Mouse (Mus musculus): ENCODE results near the gene Rilp. TPM values are rescaled to one million over a fixed set of nuclear protein-coding genes. Genes with fewer than 3 reads are reported as not detected.

Gene Rilp
- polyA plus RNA-seq, 1 experiment from 2014 or later: 0.56 TPM

GRCm38 (mm10) chr11:75533314-75534015, 23.6 kb downstream of the Rilp start:
- WGBS: 84% methylated on average over 6 of the region's 6 CpGs
- Histone ChIP-seq H3K27me3 (ENCODE audit: control insufficient read depth, insufficient read depth, low read length) (no peaks in the 10 kb centered on the region), H3K27ac (ENCODE audit: low read depth, low read length) (no peak overlapping the region), H3K9ac (ENCODE audit: low read length) (0 out of 2 replicates have a peak overlapping the region, but pooled peaks have one; percentile 97), H3K9me3 (ENCODE audit: control insufficient read depth, low read length) (no peaks in the 10 kb centered on the region), H3K4me3 (ENCODE audit: low read depth, low read length) (0 out of 2 replicates have a peak overlapping the region, but pooled peaks have one; percentile 6), H3K36me3 (ENCODE audit: control insufficient read depth, insufficient read depth, low read length) (no peaks in the 10 kb centered on the region), H3K4me1 (ENCODE audit: control insufficient read depth, insufficient read depth, low read length) (peaks cover 13% of the 10 kb centered on the region; the same call in 1 of the 2 replicates), H3K4me2 (ENCODE audit: low read depth) (peak overlapping the region; percentile 100)
- no peak for DNase-seq (ENCODE audit: low spot score)
- ATAC-seq (ENCODE audit: insufficient read depth, low FRiP score, low TSS enrichment): no peak

- Histone ChIP-seq H3K4me2 (ENCODE audit: low read depth) (no peak overlapping the region), H3K9ac (ENCODE audit: low read length) (no peak overlapping the region), H3K4me3 (ENCODE audit: low read depth, low read length) (no peak overlapping the region), H3K9me3 (ENCODE audit: control insufficient read depth, low read length) (no peaks in the 10 kb centered on the region), H3K27me3 (ENCODE audit: control insufficient read depth, insufficient read depth, low read length) (no peaks in the 10 kb centered on the region), H3K27ac (ENCODE audit: low read depth, low read length) (no peak overlapping the region), H3K4me1 (ENCODE audit: control insufficient read depth, insufficient read depth, low read length) (peaks cover 13% of the 10 kb centered on the region; the same call in 1 of the 2 replicates), H3K36me3 (ENCODE audit: control insufficient read depth, insufficient read depth, low read length) (no peaks in the 10 kb centered on the region)
- WGBS: 71% methylated on average over 4 of the region's 4 CpGs
- no peak for ATAC-seq (ENCODE audit: insufficient read depth, low FRiP score, low TSS enrichment)
- DNase-seq (ENCODE audit: low spot score): no peak
These were observed 24.6 kb downstream of the Rilp start for GRCm38 (mm10) chr11:75534286-75535033.

DNA sequence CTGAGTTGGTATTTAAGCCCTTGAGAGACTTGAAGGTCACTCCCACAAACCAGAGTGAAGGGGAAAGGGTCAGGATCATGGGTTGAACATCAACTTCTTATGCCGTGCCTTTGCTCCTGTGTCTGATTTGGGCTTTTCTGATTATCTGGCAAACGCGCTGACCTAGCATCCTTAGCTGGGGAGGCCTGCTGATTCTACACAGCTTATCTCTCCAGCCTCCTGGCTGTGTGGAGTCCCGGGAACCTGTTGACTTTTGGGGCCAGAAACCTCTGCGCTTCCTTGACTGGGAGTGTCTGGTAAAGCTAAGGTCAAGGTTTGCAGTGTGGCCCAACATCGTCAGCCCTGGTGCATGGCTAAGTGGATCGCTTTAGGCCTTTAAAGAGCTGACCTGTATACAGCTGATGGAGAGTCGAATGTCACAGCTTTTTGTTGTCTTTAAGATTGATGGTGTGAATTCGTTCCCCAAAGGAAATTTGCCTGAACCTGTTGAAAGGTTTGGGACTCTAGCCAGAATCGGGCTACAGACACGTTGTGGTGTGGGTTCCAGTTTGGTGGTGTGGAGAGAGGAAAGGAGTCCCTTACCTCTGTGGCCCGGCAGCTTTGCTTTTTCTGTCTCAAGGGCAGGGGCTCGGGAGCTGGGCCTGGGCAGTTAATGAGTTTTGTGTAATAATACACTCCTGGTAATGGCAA, 25.4 kb downstream of the Rilp start:
- Histone ChIP-seq H3K9me3 (ENCODE audit: control insufficient read depth, low read length) (no peaks in the 10 kb centered on the region), H3K27me3 (ENCODE audit: control insufficient read depth, insufficient read depth, low read length) (no peaks in the 10 kb centered on the region), H3K27ac (ENCODE audit: low read depth, low read length) (no peak overlapping the region), H3K4me3 (ENCODE audit: low read depth, low read length) (no peak overlapping the region), H3K4me1 (ENCODE audit: control insufficient read depth, insufficient read depth, low read length) (peaks cover 13% of the 10 kb centered on the region; the same call in 1 of the 2 replicates), H3K36me3 (ENCODE audit: control insufficient read depth, insufficient read depth, low read length) (no peaks in the 10 kb centered on the region), H3K4me2 (ENCODE audit: low read depth) (no peak overlapping the region), H3K9ac (ENCODE audit: low read length) (no peak overlapping the region; the same call in 1 of the 2 replicates)
- ATAC-seq (ENCODE audit: insufficient read depth, low FRiP score, low TSS enrichment) (no peak), DNase-seq (ENCODE audit: low spot score) (no peak)
- 52% methylated on average over 13 of the region's 13 CpGs for WGBS

DNA sequence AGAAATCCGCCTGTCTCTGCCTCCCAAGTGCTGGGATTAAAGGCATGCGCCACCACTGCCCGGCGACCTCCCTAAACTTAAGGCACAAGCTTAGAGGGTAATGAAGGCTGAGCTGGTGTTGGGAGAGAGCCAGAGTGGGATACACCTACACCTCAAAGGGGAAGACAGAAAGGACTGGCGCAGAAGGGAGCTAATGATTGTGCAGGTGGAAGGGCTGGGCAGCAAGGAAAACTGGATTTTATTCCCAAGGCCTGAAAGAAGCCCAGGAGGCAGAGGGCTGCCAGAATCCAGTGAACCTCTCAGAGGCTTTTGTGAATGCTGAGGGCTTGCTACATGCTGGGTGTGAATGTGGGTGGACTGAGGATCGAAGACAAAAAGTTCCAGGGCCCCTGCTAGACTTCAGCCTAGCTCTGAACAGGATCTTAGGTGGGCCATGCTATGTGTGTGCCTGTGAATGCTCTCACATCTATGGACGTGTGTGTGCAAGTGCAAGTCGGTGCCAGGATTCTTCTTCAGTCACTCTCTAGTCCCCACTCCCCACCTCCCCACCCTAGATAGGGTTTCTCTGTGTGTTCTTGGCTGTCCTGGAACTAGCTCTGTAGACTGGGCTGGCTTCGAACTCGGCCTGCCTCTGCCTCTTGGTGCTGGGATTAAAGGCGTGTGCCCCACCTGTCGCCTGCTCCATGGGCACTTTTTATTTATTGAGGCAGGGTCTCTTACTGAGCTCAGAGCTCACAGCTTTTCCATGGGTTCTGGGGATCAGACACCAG, 26.5 kb downstream of the Rilp start:
- Histone ChIP-seq H3K4me2 (ENCODE audit: low read depth) (no peak overlapping the region), H3K27me3 (ENCODE audit: control insufficient read depth, insufficient read depth, low read length) (no peaks in the 10 kb centered on the region), H3K27ac (ENCODE audit: low read depth, low read length) (no peak overlapping the region), H3K4me1 (ENCODE audit: control insufficient read depth, insufficient read depth, low read length) (peaks cover 13% of the 10 kb centered on the region; the same call in 1 of the 2 replicates), H3K4me3 (ENCODE audit: low read depth, low read length) (no peak overlapping the region), H3K36me3 (ENCODE audit: control insufficient read depth, insufficient read depth, low read length) (no peaks in the 10 kb centered on the region), H3K9me3 (ENCODE audit: control insufficient read depth, low read length) (no peaks in the 10 kb centered on the region), H3K9ac (ENCODE audit: low read length) (no peak overlapping the region)
- WGBS: 90% methylated on average over 12 of the region's 12 CpGs
- DNase-seq (ENCODE audit: low spot score) (no peak), ATAC-seq (ENCODE audit: insufficient read depth, low FRiP score, low TSS enrichment) (no peak)

DNA sequence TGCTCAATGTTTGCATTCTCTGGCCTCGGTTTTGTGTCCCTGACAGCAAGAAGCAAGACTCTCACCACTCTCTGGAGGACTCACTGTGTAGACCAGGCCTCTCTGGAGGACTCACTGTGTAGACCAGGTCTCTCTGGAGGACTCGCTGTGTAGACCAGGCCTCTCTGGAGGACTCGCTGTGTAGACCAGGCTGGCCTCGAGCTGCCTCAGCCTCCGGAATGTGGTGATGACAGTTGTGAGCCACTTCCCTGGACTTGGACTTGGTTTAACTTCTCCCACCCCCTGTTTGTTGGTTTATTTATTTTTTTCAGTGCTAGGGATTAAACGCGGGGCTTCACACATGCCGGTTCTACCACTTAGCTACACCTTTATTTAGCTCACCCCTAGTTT, 27.1 kb downstream of the Rilp start:
- ATAC-seq (ENCODE audit: insufficient read depth, low FRiP score, low TSS enrichment) (no peak), DNase-seq (ENCODE audit: low spot score) (no peak)
- no peaks in the 10 kb centered on the region for H3K9me3 ChIP-seq (ENCODE audit: control insufficient read depth, low read length)
- peaks cover 13% of the 10 kb centered on the region; the same call in 1 of the 2 replicates for H3K4me1 ChIP-seq (ENCODE audit: control insufficient read depth, insufficient read depth, low read length)
- no peaks in the 10 kb centered on the region for H3K27me3 ChIP-seq (ENCODE audit: control insufficient read depth, insufficient read depth, low read length)
- H3K27ac ChIP-seq (ENCODE audit: low read depth, low read length): no peak overlapping the region
- 91% methylated on average over 8 of the region's 8 CpGs for WGBS
- no peak overlapping the region for H3K4me3 ChIP-seq (ENCODE audit: low read depth, low read length)
- H3K36me3 ChIP-seq (ENCODE audit: control insufficient read depth, insufficient read depth, low read length): no peaks in the 10 kb centered on the region
- no peak overlapping the region for H3K9ac ChIP-seq (ENCODE audit: low read length)
- no peak overlapping the region for H3K4me2 ChIP-seq (ENCODE audit: low read depth)

DNA sequence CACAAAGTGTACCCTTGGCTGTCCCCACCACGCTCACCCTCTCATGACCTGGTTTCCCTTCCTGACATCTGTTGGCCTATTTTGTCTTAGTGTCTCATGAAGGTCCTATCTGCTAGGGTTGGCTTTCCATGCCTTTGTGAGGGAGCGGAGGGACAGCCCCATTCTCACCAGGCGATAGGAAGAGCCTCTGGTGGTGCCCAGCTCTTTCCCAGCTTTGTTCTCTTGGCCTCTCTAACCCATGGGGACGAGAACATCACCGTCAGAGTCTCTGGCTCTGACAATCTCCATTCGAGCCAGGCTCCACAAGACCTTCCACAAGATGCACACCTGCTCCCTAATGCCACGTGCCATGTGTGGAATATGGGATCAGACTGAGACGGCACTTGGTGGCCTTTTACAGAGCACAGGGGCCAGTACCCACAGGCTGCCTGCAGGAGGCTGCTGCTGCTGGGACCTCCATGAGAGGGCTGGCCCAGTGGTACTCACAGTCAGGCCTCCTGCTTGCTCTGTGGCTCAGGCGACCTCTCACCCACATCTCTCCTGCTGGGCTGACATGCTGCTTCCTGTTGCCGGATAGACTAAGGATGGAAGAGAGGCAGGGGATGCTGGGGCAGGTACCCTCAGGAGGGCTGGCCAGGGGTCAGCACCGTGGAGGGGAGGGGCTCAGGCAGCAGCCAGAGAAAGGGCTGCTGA, 27.7 kb downstream of the Rilp start:
- WGBS: 51% methylated on average over 11 of the region's 11 CpGs
- H3K9ac ChIP-seq (ENCODE audit: low read length): peak overlapping the region; percentile 23; the same call in 1 of the 2 replicates
- peaks cover 13% of the 10 kb centered on the region; the same call in 1 of the 2 replicates for H3K4me1 ChIP-seq (ENCODE audit: control insufficient read depth, insufficient read depth, low read length)
- H3K9me3 ChIP-seq (ENCODE audit: control insufficient read depth, low read length): no peaks in the 10 kb centered on the region
- H3K27ac ChIP-seq (ENCODE audit: low read depth, low read length): peak overlapping the region; percentile 53
- H3K27me3 ChIP-seq (ENCODE audit: control insufficient read depth, insufficient read depth, low read length): no peaks in the 10 kb centered on the region
- no peaks in the 10 kb centered on the region for H3K36me3 ChIP-seq (ENCODE audit: control insufficient read depth, insufficient read depth, low read length)
- DNase-seq (ENCODE audit: low spot score) (no peak), ATAC-seq (ENCODE audit: insufficient read depth, low FRiP score, low TSS enrichment) (no peak)
- no peak overlapping the region for H3K4me2 ChIP-seq (ENCODE audit: low read depth)
- H3K4me3 ChIP-seq (ENCODE audit: low read depth, low read length): no peak overlapping the region

GRCm38 (mm10) chr11:75538184-75538969, 28.5 kb downstream of the Rilp start:
- Histone ChIP-seq H3K27me3 (ENCODE audit: control insufficient read depth, insufficient read depth, low read length) (no peaks in the 10 kb centered on the region), H3K36me3 (ENCODE audit: control insufficient read depth, insufficient read depth, low read length) (no peaks in the 10 kb centered on the region), H3K4me2 (ENCODE audit: low read depth) (no peak overlapping the region), H3K27ac (ENCODE audit: low read depth, low read length) (peak overlapping the region; percentile 53), H3K4me1 (ENCODE audit: control insufficient read depth, insufficient read depth, low read length) (peaks cover 11% of the 10 kb centered on the region; the same call in 1 of the 2 replicates), H3K4me3 (ENCODE audit: low read depth, low read length) (no peak overlapping the region), H3K9me3 (ENCODE audit: control insufficient read depth, low read length) (no peaks in the 10 kb centered on the region), H3K9ac (ENCODE audit: low read length) (peak overlapping the region; percentile 23; the same call in 1 of the 2 replicates)
- ATAC-seq (ENCODE audit: insufficient read depth, low FRiP score, low TSS enrichment): no peak
- 78% methylated on average over 9 of the region's 9 CpGs for WGBS
- DNase-seq (ENCODE audit: low spot score): no peak
